Mouse (Mus musculus) heart, postnatal 0 days (tissue): Measurements from ENCODE around the gene Il17ra. TPM values are rescaled to one million over a fixed set of nuclear protein-coding genes. Genes with fewer than 3 reads are reported as not detected.

Source experiments
- ATAC-seq: fragments of 200-750 bp; cut with Nextera tagmentation; 2 replicates; pipeline ENCODE4 v1.8.0; 2017; ENCODE audit warnings: low read depth, moderate number of reproducible peaks, moderate library complexity; ENCODE audit not compliant: insufficient read depth
- DNase-seq: peaks from one replicate; pipeline ENCODE4 v3.0.0-alpha.2; 2016; ENCODE audit warnings: low spot score
- H3K27ac ChIP-seq: fragments of 300-500 bp; sonication (generic); 2 replicates; pipeline ENCODE4 v1.5.1; 2014; ENCODE audit warnings: low read depth, mild to moderate bottlenecking
- H3K27me3 ChIP-seq: fragments of 300-500 bp; sonication (generic); 2 replicates; pipeline ENCODE4 v1.6.1; 2014; ENCODE audit warnings: low read length, mixed read lengths; ENCODE audit not compliant: control insufficient read depth, insufficient read depth
- H3K36me3 ChIP-seq: fragments of 300-500 bp; sonication (generic); replicated peaks from 2 replicates; pipeline ENCODE4 v1.6.1; 2014; ENCODE audit warnings: low read length, mixed read lengths; ENCODE audit not compliant: control insufficient read depth, insufficient read depth
- H3K4me1 ChIP-seq: fragments of 300-500 bp; sonication (generic); 2 replicates; pipeline ENCODE4 v1.6.1; 2014; ENCODE audit warnings: antibody characterized with exemption; ENCODE audit not compliant: control insufficient read depth, insufficient read depth
- H3K4me2 ChIP-seq: fragments of 300-500 bp; sonication (generic); 2 replicates; pipeline ENCODE4 v1.6.1; 2014; ENCODE audit warnings: low read depth, mild to moderate bottlenecking, low read length, moderate library complexity
- H3K4me3 ChIP-seq: fragments of 300-500 bp; sonication (generic); 2 replicates; pipeline ENCODE4 v1.5.1; 2014; ENCODE audit warnings: low read depth, low read length
- H3K9ac ChIP-seq: fragments of 300-500 bp; sonication (generic); replicated peaks from 2 replicates; pipeline ENCODE4 v1.6.1; 2014; ENCODE audit warnings: low read depth, low read length, mixed read lengths
- H3K9me3 ChIP-seq: fragments of 300-500 bp; sonication (generic); replicated peaks from 2 replicates; pipeline ENCODE4 v1.6.1; 2016; ENCODE audit warnings: low read length; ENCODE audit not compliant: control insufficient read depth
- CTCF ChIP-seq: IDR thresholded peaks from 2 replicates; pipeline ENCODE4 v1.5.1; 2016; ENCODE audit warnings: antibody characterized with exemption, control low read depth, low read depth
- EP300 ChIP-seq: IDR thresholded peaks from 2 replicates; pipeline ENCODE4 v1.6.1; 2016; ENCODE audit warnings: antibody characterized with exemption, low read depth
- WGBS: fragments of 180-500 bp; shearing (Covaris S2); extraction: QIAGEN DNeasy Blood & Tissue Kit; methylation state at CpG from one replicate; pipeline ENCODE4 v1.1.7; 2014; 5-methylcytosine and 5-hydroxymethylcytosine counted together
- polyA plus RNA-seq: library from polyadenylated mRNA; unstranded; fragments of >200 nt; fragmentation: Nextera tagmentation; extraction: Ambion mirVana; gene quantifications from 2 replicates; pipeline ENCODE4 v1.2.1, GENCODE M21; 2015
- total RNA-seq: library from RNA; depleted of rRNA; stranded (reverse); fragments of >200 nt; gene quantifications from 2 replicates; pipeline ENCODE4 v1.2.3, GENCODE M21; 2014; ENCODE audit warnings: low replicate concordance

Il17ra gene
- total and polyA plus RNA-seq, 2 experiments from 2014 or later, result 1.4 to 3.5 TPM

DNA sequence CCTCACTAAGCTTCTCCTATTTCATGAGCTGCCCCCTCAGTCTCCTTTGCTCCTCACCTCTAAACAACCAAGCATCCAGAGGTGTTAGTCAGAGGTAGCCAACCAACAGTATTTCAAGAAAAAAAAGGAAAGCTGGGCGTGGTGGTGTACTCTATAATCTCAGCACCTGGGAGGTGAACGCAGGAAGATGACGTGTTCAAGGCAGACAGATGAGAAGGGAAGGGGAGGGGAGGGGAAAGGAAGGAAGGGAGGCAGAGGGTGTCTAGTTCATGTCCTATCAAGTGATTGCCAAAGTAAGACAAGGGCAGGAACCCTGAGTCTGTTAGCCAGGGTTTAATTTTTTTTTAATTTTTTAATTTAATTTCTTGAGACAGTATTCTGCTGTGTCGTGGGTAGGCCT lies 45.6 kb downstream of the Il17ra start:
- 80% methylated on average over 4 of the region's 4 CpGs for WGBS
- no peak for DNase-seq
- no peak for TF ChIP-seq CTCF
- no peak for TF ChIP-seq EP300
- no peaks in the 10 kb centered on the region for H3K4me1 ChIP-seq
- H3K27me3 ChIP-seq, result no peaks in the 10 kb centered on the region
- H3K9me3 ChIP-seq, result no peaks in the 10 kb centered on the region
- 0 out of 2 replicates have a peak, but pooled peaks cover 21% of the 10 kb centered on the region for H3K36me3 ChIP-seq
- no peak overlapping the region for H3K4me2 ChIP-seq
- no peak overlapping the region for H3K27ac ChIP-seq
- no peak for ATAC-seq
- H3K9ac ChIP-seq, result no peak overlapping the region
- H3K4me3 ChIP-seq, result no peak overlapping the region

DNA sequence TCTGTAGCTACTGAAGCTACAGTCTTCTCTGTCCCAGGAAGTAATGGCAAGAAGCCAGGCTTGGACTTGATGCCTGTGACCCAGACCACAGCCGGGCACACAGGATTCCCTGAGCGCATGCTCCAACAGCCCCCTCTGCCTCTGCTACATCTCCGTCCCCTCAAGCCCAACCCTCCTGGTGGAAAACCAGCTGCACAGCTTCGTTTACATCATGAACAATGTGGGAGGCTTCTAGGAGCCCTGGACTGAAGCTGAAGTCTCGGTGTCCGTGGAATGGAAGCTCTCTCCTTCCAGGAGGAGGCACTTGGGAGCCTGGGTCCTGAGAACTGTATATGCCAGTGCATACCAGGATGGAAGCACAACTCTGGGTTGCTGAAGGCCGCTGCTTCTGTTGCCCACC lies 46.9 kb downstream of the Il17ra start:
- H3K36me3 ChIP-seq, result 0 out of 2 replicates have a peak, but pooled peaks cover 27% of the 10 kb centered on the region
- WGBS, result 84% methylated on average over 7 of the region's 7 CpGs
- H3K4me1 ChIP-seq, result no peaks in the 10 kb centered on the region
- H3K27me3 ChIP-seq, result no peaks in the 10 kb centered on the region
- H3K27ac ChIP-seq, result no peak overlapping the region
- no peak overlapping the region for H3K9ac ChIP-seq
- H3K9me3 ChIP-seq, result no peaks in the 10 kb centered on the region
- H3K4me2 ChIP-seq, result no peak overlapping the region
- TF ChIP-seq CTCF, result no peak
- TF ChIP-seq EP300, result no peak
- DNase-seq (no peak), ATAC-seq (no peak)
- no peak overlapping the region for H3K4me3 ChIP-seq

DNA sequence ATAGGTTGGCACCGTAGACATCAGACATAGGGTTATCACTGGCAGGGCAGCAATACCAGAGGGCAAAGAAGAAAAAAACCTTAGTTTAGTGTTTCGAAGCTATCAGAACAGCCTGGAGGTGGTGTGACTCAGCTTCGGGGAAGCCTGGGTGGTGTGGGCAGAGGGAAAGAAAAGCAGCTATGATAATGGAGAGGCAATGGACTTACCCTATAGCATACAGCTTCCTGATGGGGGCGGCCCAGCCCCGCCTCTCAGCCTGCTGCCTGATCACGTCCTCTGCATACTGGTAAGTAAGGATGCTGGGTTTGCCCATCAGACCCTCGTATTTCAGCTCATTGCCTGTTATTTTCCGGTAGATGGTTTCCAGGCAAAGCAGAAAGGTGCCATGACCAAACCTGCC lies 47.4 kb downstream of the Il17ra start:
- WGBS, result 81% methylated on average over 8 of the region's 8 CpGs
- Histone ChIP-seq H3K4me2 (no peak overlapping the region), H3K9ac (no peak overlapping the region), H3K4me3 (no peak overlapping the region), H3K27me3 (no peaks in the 10 kb centered on the region), H3K4me1 (no peaks in the 10 kb centered on the region), H3K36me3 (0 out of 2 replicates have a peak, but pooled peaks cover 27% of the 10 kb centered on the region), H3K9me3 (no peaks in the 10 kb centered on the region), H3K27ac (no peak overlapping the region)
- no peak for ATAC-seq
- no peak for DNase-seq
- no peak for TF ChIP-seq EP300
- TF ChIP-seq CTCF, result no peak

GRCm38 (mm10) chr6:120511212-120511611 lies 48.2 kb downstream of the Il17ra start:
- H3K36me3 ChIP-seq, result 0 out of 2 replicates have a peak, but pooled peaks cover 27% of the 10 kb centered on the region
- H3K4me3 ChIP-seq, result no peak overlapping the region
- 89% methylated on average over 6 of the region's 6 CpGs for WGBS
- H3K27me3 ChIP-seq, result no peaks in the 10 kb centered on the region
- ATAC-seq (no peak), DNase-seq (no peak)
- no peaks in the 10 kb centered on the region for H3K4me1 ChIP-seq
- TF ChIP-seq EP300 (no peak), CTCF (no peak)
- no peak overlapping the region for H3K4me2 ChIP-seq
- no peak overlapping the region for H3K27ac ChIP-seq
- no peak overlapping the region for H3K9ac ChIP-seq
- no peaks in the 10 kb centered on the region for H3K9me3 ChIP-seq

- no peaks in the 10 kb centered on the region for H3K4me1 ChIP-seq
- no peak overlapping the region for H3K9ac ChIP-seq
- DNase-seq (no peak), ATAC-seq (no peak)
- TF ChIP-seq EP300 (no peak), CTCF (no peak)
- H3K4me2 ChIP-seq, result no peak overlapping the region
- no peaks in the 10 kb centered on the region for H3K27me3 ChIP-seq
- peaks cover 46% of the 10 kb centered on the region for H3K36me3 ChIP-seq
- H3K4me3 ChIP-seq, result no peak overlapping the region
- H3K27ac ChIP-seq, result no peak overlapping the region
- no peaks in the 10 kb centered on the region for H3K9me3 ChIP-seq
- WGBS, result 57% methylated on average over 4 of the region's 4 CpGs
These were observed 53.4 kb downstream of the Il17ra start for GRCm38 (mm10) chr6:120516422-120516821.

DNA sequence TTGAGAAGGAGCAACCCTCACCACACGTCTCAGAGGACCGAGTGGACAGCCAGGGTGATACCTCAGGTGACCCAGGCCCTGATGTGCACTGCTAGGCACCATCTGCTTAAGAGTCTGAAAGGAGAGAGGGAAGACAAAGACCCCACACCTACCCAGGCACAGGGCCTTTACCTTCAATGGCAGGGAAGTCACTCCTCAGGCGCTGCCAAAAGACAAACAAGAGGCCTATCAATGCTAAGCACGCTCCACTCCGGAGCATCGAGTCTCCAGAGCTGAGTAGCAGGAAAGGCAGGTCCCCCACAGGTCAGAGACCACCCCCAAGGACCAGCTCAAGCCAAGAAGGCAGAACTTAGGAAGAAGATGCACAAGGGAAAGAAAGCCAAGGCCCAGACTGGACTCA lies 53.8 kb downstream of the Il17ra start:
- Histone ChIP-seq H3K9me3 (no peaks in the 10 kb centered on the region), H3K27me3 (no peaks in the 10 kb centered on the region), H3K4me1 (no peaks in the 10 kb centered on the region), H3K27ac (no peak overlapping the region), H3K9ac (no peak overlapping the region), H3K36me3 (peaks cover 50% of the 10 kb centered on the region), H3K4me3 (no peak overlapping the region), H3K4me2 (no peak overlapping the region)
- ATAC-seq (no peak), DNase-seq (no peak)
- WGBS, result 78% methylated on average over 6 of the region's 6 CpGs
- TF ChIP-seq CTCF (no peak), EP300 (no peak)
